ENCODE assay signal across 30 mouse cellular contexts in genomic region chr6:82437174-82437573, GRCm38 (mm10). TPM values are rescaled to one million over a fixed set of nuclear protein-coding genes. Genes with fewer than 3 reads are reported as not detected.
DNase-seq lines count a peak whose midpoint lies in the region; TF ChIP-seq lines count a peak whose summit lies in the region.
"Had no signal": no experiment of that assay in that cellular context is flagged by ENCODE, and none has a peak within 500 bp of the region (broad histone marks: within the 10 kb centered on the region; RNA-seq: fewer than 3 reads in every experiment).

No protein-coding gene starts in this region.

- WGBS in olfactory bulb, adult 2 months, result 36% methylated on average over 4 of the region's 4 CpGs

- H3K4me3 ChIP-seq in olfactory bulb, adult 2 months (ENCODE audit: insufficient read depth, low read depth, low read length), result no peak overlapping the region
- H3K4me3 ChIP-seq: embryonic facial prominence, embryonic 12.5 days; embryonic facial prominence, embryonic 15.5 days; gastrocnemius, adult 2 months; heart, embryonic 13.5 days had no signal

- H3K27ac ChIP-seq in olfactory bulb, adult 2 months (ENCODE audit: insufficient read depth, low read depth, low read length), result peak overlapping the region; percentile 27
- H3K27ac ChIP-seq: embryonic facial prominence, embryonic 12.5 days; embryonic facial prominence, embryonic 15.5 days; gastrocnemius, adult 2 months; heart, embryonic 13.5 days; hindbrain, embryonic 14.5 days; hindbrain, postnatal 0 days had no signal

- DNase-seq in frontal cortex, adult 2 months (ENCODE audit: extremely low spot score in 1 of 2, low spot score in 1 of 2), result peak; percentile 2 to 47
- DNase-seq in frontal cortex, postnatal 10 days (ENCODE audit: low spot score in 2 of 2), result no peak
- peak; percentile 29 for DNase-seq in left cerebral cortex, adult 11 months (ENCODE audit: low spot score)
- DNase-seq in left cerebral cortex, postnatal 4 days, result no peak
- peak; percentile 79 for DNase-seq in brain, adult 2 months (ENCODE audit: low read depth, low spot score)
- no peak for DNase-seq in layer of hippocampus, adult 18-20 months (ENCODE audit: low spot score in 2 of 2)
- DNase-seq: adrenal gland, postnatal 10 days; adrenal gland, postnatal 36 days; B cell, adult 2 months; cerebellum, adult 11 months; cerebellum, adult 2 months; cerebellum, adult 9-11 months; cerebellum, postnatal 25 days; forebrain, postnatal 0 days; gastrocnemius, adult 2 months; gastrocnemius, postnatal 14 days; heart, adult 18-20 months; heart, postnatal 14 days; heart, postnatal 4 days had no signal

- TF ChIP-seq POLR2A in olfactory bulb, adult 2 months (IDR thresholded peaks at IDR 0.05; ENCODE audit: insufficient read depth, low read depth, low read length), result no peak

- TF ChIP-seq CTCF in olfactory bulb, adult 2 months (IDR thresholded peaks at IDR 0.05; ENCODE audit: insufficient read depth, low read depth, low read length), result no peak

- no peaks in the 10 kb centered on the region; the same call in 1 of the 2 replicates for H3K4me1 ChIP-seq in olfactory bulb, adult 2 months (ENCODE audit: control insufficient read depth, insufficient read depth, low read length)
- H3K4me1 ChIP-seq: embryonic facial prominence, embryonic 12.5 days; embryonic facial prominence, embryonic 15.5 days; heart, embryonic 13.5 days had no signal

- intact Hi-C loops in left cerebral cortex, postnatal 4 days (cut with DNase I), result no loop called here

RNA-seq across cellular contexts. Expression of gene Tacr1, which starts 35.0 kb away (rescaled TPM):
- 3.0 and 3.6 TPM in 2 replicates for polyA plus RNA-seq in frontal cortex, adult 2 months (2012; rRNA removed)
- total RNA-seq in left cerebral cortex, postnatal 4 days (2021), result 1 to 10 TPM; 5.0 to 6.1 TPM
- polyA plus RNA-seq in olfactory bulb, adult 2 months (2012; ENCODE audit: insufficient read depth, insufficient read length, low replicate concordance, missing spikeins), result not detected in 2 replicates
- total RNA-seq in layer of hippocampus, adult 18-20 months (2021), result 1 to 10 TPM; 1.9 to 2.3 TPM
- total RNA-seq: adrenal gland, adult 18-20 months; adrenal gland, postnatal 36 days; CH12.LX; gastrocnemius, adult 2 months; gastrocnemius, postnatal 14 days; heart, postnatal 14 days had no signal
- polyA plus RNA-seq: forebrain, embryonic 11.5 days; G1E; inflammation-experienced regulatory T-cells, adult 6 months had no signal

Comparison
In these comparisons a context has a peak if more than half of its experiments do, and no peak if none do; other contexts are left out.
1. DNase-seq: peak in frontal cortex, adult 2 months (2 of 2), left cerebral cortex, adult 11 months (single experiment) and brain, adult 2 months (single experiment); none in frontal cortex, postnatal 10 days (0 of 2), left cerebral cortex, postnatal 4 days (single experiment) and layer of hippocampus, adult 18-20 months (0 of 2).